Mouse (Mus musculus): ENCODE measurements around the gene Smg1.

DNA sequence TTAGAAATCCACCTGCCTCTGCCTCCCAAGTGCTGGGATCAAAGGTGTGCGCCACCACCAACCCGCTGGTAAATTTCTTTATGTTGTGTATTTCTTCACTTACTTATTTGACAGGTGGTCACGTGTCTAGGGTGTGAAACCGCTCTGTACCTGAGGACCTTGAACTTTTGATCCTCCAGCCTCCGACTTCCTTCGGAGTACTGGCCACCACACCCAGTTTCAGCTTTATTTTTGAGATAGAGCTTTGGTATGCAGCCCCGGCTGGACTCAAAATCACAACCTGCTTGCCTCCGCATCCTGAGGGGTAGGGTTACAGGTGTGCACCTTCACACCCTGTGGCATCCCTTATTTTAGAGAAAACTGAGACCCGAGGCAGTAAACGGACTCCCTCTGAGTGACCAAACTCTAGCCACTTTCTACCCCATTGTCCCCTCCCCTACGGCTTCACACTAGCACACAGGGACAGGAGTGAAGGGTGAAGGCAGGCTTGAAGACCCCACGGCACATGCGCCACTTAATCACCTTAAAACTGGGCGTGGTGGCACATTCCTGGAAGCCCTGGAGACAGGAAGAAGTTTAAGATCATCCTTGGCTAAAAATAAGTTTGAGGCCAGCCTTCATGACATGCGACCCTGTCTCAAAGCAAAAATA is 33.3 kb upstream of the Smg1 start:
- TF ChIP-seq POLR2AphosphoS5 (IDR thresholded peaks at IDR 0.05; ENCODE audit: insufficient replicate concordance, low read depth, low read length) (no peak), CTCF (IDR thresholded peaks at IDR 0.05; ENCODE audit: low read depth, low read length) (no peak), GATA1 (IDR thresholded peaks at IDR 0.05; ENCODE audit: borderline replicate concordance, low read length) (no peak), TAL1 (conservative IDR thresholded peaks at IDR 0.05; ENCODE audit: low read depth, low read length) (no peak)

All from G1E (cell line).